Mouse (Mus musculus): ENCODE measurements around the gene Fam186b. TPM values are rescaled to one million over a fixed set of nuclear protein-coding genes. Genes with fewer than 3 reads are reported as not detected.

Fam186b gene
- total RNA-seq, 2 experiments from 2014 or later, result not detected

DNA sequence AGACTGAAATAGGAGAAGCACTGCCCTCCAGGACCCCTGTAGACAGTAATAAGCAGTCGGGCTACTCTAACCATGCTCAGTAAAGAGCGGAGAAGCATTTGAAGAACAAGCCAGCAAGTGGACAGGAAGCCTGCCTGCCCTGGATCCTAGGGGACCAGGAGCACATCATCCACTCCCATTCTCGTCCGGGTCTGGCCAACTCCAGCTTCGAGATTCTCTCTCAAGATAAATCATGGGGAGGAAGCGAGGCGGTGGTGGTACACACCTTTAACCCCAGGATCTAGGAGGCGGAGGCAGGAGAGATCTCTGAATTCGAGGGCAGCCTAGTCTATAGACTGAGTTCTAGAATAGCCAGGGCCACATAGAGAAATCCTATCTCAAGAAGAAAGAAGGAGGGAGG, 28.5 kb upstream of the Fam186b start:
- intact Hi-C loops (cut with DNase I), result no loop called here
- DNase-seq, result no peak

DNA sequence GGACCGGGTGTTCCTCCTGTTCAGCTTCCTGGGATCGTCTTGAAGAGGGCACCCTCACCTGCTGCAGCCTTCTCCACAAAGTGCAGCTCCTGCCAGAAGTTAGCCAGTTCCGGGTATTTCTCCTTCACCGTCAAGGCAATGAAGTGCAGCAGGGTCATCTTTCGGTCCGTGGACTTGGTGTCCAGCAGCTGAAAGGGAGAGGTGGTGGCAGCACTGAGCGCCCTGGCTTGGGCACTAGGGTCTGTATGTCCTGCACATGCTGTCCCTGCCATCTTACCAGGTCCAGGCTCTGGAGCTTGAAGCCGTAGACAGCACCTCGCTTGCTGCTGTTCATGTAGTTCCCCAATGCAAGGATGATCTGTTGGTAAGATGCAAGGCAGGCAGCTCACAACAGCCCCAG, 25.3 kb upstream of the Fam186b start:
- DNase-seq, result no peak
- intact Hi-C loops (cut with DNase I), result no loop called here

DNA sequence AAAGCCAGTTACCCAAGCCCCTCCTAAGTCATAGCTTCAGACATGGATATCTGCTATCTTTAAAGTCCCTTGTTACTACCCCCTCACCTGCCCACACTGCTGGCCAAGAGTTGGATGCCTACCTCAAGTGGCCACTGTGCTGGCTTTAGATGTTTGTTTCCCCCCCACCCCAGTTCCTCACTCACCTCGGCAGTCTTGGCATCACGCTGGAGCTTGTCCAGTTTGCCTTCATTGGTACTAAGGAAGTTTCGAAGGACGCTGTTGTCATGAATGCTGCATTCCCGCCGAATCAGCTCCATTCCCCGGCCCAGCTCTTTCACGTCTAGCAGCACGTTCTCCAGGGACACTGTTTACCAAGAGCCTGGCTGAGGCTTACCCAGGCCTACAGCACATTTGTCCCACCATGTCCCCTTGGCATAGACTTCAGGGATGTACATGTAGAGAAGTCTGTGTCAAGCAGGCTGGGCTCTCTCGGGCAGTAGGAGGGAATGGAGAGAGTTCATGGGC, 24.5 kb upstream of the Fam186b start:
- no peak for DNase-seq
- intact Hi-C loops (cut with DNase I), result no loop called here

DNA sequence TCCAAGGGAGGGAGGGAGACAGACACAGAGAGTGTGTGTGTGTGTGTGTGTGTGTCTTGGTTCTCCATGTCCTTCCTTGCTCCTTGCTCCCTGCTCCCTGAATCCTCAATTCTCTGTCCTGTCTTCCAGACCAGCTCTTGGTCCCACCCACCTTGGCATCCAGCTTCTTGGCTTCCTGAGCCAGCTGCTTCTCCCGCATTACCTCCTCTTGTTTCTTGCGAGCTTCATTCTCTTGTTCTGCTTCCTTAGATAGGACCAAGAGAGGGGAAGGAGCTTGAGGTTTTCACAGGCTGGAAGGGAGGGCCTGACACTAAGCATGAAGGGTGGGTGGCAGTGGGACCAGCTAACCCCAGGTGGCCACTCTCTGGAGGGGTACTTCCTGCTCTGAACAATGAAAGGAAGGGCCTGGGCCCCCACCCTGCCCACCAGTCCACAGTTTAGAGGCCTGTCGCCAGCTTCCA, 23.8 kb upstream of the Fam186b start:
- peak in 1 of 2 experiments; percentile 46 for DNase-seq
- intact Hi-C loops (cut with DNase I), result no loop called here

DNA sequence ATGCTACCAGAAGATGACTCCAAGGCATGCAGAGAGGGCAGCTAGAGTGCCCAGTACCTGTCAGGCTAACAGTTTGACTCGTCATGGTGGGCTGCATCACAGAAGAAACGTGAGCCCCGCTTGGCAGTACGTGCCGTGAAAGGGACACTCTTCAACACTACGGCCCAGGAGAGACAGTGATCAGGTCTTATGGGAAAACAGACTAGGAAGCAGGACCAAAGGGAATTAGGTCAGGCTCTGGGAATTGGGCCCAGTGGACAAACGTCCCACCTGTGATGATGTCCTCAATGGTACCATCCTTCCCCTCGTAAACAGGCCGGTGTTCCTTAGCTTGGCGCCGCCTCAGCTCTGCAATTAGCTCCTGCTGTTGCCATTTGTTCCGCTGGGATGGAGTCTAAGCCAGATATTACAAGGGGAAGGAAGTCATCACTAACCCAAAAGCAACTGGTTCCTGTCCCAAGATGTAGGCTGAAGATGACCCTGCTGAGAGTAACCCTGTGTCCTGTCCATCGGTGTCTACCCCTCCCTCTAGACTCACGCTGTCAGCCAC, 23.2 kb upstream of the Fam186b start:
- intact Hi-C loops (cut with DNase I), result no loop called here
- DNase-seq, result no peak

DNA sequence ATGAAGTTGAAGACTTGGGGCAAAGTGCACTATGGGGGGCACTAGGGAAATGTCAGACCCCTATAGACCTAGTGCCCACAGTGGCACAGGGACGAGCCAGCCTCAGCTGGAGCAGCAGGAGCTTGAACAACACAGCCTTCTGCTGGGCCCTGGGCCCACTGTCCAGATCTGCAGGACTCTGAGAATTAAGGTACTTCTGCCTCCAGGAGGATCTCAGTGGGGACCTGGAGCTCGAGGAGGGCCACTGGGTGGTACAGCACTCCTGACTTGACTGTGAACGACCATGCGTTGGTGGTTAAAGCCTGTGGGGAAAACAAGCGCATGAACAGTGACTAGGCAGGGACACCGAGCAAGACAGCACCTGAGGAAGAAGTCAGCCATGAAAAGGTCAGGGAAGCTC, 22.4 kb upstream of the Fam186b start:
- intact Hi-C loops (cut with DNase I), result no loop called here
- no peak for DNase-seq

DNA sequence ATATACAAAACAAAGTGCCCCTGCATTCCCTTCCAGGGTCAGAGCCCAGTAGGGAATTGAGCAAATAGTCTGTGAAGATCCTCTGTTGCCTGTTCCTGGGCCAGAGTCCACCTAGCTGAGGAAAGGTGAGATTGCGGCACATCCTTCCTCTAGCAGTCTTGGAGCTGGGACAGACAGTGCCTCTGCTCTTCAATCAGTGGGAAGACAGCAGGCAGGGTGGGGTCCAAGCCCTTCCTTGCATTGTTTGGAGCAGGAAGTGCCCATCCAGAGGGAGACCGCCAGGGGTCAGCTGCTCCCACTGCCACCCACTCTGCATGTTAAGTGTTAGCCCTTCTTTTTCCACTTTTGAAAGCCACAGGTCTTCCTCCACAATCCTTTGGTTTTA, 21.6 kb upstream of the Fam186b start:
- peak; percentile 53 to 62 for DNase-seq

DNA sequence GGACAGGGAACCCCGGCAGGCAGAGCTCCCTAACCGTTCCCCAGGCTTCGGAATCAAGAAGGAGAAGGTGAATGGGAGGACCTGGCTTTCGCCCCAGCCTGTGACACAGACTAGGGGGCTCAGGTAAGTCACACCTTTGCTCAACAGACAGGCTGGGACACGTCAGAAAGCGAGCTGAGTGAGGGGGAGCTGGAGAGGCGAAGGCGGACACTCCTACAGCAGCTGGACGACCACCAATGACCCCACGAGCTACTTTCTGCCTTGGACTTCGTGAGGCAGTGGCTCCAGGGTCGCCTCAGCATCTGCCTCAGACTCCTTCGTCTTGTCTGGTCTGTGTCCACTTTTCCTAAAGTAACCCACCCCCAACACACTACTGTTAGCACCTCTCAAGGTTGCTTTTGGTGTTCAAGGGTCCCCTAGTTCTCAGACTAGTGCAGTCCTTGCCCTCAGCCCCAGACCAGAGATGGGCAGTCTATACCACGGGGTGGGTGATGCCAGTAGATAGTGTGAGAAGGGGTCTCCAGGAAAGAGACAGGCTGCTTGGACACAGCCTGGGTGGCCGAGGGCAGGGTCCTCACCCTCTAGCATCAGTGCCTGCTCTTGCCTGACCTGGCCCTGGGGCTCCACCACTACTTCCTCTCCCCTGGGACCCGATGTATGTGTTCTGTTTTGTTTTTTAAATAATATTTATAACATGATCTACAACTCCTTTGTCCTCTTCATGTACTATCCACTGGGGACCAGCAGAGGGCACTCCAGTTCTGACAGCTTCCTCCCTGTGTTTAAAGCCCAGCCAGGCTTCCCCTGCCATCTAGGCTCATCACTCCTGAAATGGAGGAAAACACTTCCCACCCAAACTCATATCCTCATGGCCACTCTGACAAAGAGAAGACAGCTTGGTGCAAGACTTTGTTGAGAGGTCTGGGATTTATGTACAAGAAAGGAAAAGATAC, 20.9 kb upstream of the Fam186b start:
- DNase-seq, result peak; percentile 82 to 87
- intact Hi-C loops (cut with DNase I), result no loop called here

More for the DNA sequence above, 21.6 kb upstream of the Fam186b start:
- intact Hi-C loops (cut with DNase I), result no loop called here

DNA sequence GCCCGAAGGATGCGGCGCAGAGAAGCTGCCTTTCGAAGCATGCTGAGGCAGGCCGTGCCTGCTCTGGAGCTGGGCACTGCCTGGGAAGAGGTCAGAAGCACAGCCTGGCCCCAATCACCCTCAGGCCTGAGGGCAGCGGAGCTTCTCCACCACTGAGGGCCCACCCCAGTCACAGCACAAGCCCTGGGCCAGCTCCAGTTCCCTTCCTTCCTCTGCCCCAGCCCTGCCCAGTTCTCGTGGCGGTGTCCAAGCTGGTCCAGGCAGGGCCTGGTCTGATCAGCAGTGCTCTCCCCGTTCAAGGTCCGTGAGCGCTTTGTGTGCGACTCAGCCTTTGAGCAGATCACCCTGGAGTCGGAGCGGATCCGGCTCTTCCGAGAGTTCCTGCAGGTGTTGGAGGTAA, 19.2 kb upstream of the Fam186b start:
- DNase-seq, result no peak
- intact Hi-C loops (cut with DNase I), result loop anchor here (1.0 kb wide), 1 partner anchor 55 kb away; the partner anchor contains the start of gene Fmnl3

DNA sequence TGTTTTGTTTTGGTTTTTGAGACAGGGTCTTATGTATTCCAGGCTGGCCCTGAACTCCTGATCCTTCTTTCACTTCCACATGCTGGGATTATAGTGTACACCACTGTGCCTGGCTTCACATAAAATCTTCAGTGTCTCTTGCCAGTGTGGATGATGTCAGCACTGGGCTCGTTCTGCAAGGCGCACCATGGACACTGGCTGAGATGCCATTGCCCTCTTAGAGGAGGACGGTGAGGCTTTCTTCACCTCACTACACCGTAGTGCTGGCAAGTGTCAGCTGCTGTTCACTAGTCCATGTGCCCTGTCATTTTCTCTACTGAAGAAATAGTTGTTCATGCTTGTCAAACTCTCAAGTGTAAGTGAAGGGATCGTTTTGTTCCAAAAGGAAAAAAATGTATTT, 14.9 kb upstream of the Fam186b start:
- intact Hi-C loops (cut with DNase I), result no loop called here
- no peak for DNase-seq

DNA sequence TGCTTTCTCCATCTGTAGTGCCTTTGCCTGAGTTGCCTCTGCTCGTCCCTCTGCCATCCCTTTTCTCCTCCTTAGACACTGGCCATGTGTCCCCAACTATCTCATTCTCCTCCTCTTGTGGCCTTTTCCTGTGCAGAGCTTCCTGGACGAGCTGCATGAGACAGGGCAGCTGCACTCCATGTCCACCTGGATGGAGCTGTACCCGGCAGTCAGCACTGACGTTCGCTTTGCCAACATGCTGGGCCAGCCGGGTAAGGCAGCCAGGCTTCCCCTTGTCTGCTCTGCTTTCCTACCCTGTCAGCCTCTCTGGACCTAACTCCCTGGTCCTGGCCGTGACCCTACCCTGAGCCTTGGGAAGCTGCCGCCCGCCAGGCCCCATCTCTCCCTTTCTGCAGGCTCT, 13.9 kb upstream of the Fam186b start:
- intact Hi-C loops (cut with DNase I), result no loop called here
- no peak for DNase-seq

DNA sequence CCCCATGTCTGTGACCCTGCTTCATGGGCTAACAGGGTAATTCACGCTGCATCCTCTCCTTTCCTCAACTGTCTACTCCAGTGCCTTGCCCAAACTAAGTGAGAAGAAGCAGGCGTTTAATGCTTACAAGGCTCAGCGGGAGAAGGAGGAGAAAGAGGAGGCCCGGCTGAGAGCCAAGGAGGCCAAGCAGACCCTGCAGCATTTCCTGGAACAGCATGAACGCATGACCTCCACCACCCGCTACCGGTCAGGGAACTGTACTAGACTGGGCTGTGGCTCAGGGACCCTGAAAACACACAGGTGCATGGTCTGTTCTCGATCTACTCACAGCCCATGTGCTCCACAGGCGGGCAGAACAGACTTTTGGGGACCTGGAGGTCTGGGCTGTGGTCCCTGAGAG, 11.8 kb upstream of the Fam186b start:
- no peak for DNase-seq
- intact Hi-C loops (cut with DNase I), result no loop called here

DNA sequence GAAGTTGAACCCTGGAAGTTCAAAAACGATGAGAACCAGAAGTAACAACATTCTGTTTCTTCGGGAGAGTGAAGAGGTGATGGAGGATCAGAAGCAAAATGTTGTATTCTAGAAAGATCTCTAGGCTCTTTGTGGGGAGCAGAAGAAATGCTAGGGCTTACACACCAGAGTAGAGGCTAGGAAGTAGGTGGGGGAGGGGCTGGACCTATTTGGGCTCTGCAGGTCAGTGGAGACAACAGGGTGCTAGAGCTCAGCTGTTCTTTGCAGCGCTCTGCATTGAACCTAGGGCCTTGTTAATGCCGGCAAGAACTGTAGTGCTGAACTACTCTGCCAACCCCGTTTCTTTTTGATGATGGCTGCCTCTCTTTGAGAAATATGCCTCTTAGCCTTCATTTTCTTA, 525 bp upstream of the Fam186b start:
- no peak for DNase-seq
- intact Hi-C loops (cut with DNase I), result no loop called here

DNA sequence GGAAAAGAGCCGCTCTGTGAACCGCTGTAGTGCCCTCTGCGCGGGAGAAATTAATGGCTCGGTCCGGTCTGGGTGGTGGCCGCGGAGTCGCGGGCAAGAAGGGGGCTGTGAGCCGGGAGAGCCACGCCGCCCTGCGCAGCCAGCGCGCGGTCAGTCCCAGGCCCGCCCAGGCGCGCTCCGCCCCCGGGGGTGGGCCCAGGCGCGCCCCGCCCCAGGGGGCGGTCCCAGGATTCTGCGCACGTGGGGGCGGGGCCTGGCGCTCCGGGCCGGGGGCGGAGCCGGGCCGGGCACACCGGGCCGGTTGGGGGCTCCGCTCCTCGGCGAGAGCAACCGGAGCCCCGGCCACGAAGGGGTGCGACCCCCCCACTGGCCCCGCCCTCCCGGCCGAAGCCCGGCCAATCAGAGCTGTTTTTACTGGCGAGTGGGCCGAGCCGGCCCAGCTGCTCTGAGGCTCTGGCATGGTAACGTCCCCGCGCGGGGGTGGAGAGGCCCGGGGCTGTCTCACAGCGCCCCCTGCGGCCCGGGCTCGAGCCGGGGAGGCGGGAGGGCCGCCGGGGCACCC, 794 bp downstream of the Fam186b start, which contains the start of gene Prpf40b:
Gene Prpf40b (plus strand): TSS at position 275 of the 562 bp plus-strand sequence.
- intact Hi-C loops (cut with DNase I), result no loop called here

DNA sequence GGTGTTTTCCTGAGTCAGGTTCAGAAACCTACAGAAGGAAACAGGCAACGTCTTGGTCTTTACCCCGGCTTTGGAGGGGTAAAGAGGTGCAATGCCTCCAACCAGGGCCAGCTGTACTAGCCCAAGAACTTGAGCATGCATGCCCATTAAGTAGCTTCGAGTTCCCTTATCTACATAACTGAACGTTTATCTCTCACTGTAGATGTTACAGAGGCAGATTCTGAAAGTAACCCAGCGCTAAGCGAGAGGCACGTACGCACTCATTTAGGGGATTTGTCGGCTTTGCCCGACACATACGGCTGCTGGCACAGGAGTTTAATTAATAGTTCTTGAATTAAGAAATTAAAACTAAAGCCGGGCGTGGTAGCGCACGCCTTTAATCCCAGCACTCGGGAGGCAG, 1.4 kb downstream of the Fam186b start:
- DNase-seq, result no peak

More for the DNA sequence above, 794 bp downstream of the Fam186b start, which contains the start of gene Prpf40b:
- DNase-seq, result peak; percentile 97

DNA sequence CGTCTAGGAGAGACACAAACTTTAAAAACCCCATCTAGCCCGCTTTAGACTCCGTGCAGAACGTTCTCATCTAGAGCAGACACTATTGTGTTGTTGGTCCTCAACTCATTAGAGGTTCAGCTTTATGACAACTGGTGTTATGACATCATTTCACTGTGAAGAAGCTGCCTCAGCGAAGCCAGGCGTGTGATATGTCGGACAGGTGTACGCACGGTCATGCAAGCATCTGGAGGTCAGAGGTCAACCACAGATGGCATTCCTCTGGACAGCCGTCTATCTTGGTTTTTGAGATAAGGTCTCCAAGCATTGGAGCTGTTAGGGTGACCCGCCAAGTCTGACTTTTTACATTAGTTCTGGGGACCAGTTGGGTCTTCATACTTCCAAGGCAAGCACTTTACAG, 5.1 kb downstream of the Fam186b start:
- no peak for DNase-seq
- intact Hi-C loops (cut with DNase I), result no loop called here

More for the DNA sequence above, 1.4 kb downstream of the Fam186b start:
- intact Hi-C loops (cut with DNase I), result no loop called here

DNA sequence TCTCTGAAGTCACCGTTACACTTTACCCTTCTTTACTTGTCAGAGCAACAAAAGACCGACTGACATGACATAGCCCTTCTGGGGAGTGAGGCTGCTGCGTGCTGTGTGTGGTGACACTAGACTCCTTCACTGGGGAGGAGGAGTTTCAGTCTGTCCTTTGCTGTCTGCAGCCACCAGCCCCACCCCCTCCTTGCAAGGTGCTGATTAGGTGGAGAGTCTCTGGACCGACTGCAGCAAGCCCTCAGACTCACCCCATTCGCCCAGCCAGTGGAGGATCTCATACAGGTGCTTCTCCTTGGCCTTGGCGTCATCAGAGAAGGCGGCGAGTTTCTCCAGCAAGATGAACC, 10.5 kb downstream of the Fam186b start:
- no peak for DNase-seq
- intact Hi-C loops (cut with DNase I), result no loop called here

DNA sequence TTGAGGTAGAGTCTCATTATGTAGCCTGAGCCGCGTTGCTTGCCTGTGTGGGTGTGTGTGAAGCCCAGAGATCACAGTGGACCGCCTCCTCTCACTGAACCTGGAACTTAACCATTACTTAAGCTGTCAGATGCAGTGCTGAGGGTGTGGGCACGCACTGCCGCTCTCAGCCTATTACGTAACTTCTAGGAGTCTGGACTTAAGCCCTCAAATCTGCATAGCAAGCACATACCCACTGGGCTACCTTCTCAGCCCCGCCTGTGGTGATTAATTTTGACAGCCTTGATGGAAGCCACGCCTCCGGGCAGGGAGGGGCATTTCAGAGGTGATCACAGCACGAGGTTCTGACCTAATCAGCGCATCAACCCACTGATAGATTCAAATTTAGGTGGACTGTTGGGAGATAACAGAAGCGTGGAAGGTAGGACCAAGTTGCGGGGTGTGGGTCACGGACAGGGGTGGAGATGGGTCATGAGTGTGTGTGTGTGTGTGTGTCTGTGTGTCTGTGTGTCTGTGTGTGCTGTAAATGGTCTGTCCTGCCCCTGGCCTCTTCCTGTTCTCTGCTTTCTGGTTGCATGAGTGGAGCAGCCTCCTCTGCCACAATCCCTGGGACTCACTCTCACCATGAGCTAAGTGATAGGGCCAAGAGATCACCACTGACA, 11.0 kb downstream of the Fam186b start:
- no peak for DNase-seq
- intact Hi-C loops (cut with DNase I), result no loop called here

DNA sequence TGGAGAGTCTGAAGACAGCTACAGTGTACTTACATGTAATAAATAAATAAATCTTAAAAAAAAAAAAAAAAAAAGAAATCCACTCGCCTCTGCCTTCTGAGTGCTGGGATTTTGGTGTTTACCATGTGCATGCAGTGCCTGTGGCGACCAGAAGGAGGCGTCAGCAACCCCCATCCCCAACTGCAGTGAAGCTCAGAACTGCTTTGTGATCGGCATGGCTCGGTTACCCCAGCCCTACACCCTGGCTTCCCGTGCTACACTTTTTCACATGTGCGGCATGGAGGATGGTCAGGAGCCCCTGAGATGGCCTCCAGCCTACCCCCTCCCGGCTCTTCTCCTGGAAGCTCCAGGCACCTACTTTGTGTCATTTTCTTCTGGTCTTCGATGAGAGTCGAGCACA, 12.2 kb downstream of the Fam186b start:
- DNase-seq, result no peak
- intact Hi-C loops (cut with DNase I), result no loop called here

DNA sequence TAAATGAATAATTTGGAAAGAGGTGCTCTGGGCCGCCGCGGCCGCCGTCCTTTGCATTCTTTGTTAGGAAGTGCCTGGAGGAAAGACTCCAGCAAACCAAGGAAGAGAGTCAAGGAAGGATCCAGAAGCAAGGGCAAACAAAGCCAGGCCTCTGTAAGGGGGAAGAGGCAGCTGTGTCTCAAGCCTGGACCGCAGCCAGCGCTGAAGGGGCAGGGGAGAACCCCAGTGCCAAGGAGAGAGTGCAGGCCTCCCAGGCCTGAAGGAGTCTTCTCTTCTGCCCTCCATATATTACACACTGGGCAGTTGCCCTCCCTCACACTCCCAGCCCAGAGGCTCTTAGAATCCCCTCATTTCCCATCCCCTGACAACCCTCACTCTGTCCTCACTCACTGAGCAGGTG, 17.4 kb downstream of the Fam186b start:
- no peak for DNase-seq
- intact Hi-C loops (cut with DNase I), result no loop called here

DNA sequence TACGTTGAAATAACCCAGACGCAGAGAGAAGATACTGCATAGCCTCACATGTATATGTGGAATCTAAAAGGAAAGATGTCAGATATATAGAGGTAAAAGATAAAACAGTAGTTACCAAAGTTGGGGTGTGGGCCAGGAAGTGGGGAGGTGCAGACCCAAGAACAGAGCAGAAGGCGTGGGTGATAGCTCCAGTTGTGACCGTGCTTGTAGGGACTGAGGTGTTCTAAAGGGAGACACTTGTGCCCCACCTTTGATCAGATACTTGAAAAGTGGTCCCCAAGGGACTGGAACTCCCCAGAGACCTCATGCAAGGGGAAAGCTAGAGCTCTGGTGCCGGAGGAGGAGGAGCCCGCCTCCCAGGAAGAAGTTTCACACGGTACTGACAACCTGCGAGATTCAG, 19.6 kb downstream of the Fam186b start:
- intact Hi-C loops (cut with DNase I), result no loop called here
- DNase-seq, result no peak
